Mouse (Mus musculus): ENCODE data around the gene Gm3164. TPM values are rescaled to one million over a fixed set of nuclear protein-coding genes. Genes with fewer than 3 reads are reported as not detected.

Gm3164 gene
- polyA plus RNA-seq (2012; rRNA removed) = 0.62 and 1.3 TPM in 2 replicates

DNA sequence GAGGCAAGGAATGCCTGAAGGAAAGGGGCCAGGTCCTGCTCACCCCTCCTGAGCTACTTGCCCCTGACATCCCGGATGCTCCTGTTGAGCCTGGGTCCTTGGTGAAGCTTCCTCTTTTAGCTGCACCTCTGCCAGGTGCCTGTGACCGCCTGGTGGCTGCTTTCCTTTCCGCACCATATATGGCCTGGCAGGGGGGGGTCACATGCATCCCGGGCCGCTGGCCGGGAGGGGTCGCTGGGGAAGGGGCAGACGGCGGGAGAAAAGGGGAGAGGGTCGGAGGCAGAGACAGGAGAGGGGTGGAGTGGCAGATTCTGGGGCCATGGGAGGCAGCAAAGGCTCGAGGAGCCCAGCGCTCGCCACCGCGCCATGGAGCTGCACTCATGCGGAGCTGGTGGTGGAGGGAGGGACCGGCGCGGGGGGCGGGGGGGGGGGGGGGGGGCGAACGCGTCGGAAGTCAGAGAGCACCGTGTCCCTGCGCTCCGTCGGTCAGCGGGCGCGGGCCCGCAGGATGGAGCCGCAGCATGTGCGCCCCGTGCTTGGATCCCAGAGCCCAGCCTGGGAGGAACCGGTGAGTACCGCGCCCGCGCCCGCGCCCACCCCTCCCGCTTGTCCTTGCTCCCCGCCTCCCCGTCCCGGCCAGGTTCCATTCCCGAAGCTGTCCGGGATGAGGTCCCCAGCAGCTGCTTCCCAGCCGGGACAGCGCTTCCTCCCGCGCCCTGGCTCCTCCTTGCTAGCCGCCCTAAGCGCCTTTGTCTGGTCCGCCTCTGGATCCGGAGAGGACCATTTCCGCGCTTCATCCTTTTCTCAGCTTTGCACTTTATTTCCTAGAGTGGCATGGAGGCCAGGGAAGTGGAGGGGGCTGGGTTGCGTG lies at the start of gene Gm3164:
Gene Gm3164, plus strand, starts transcription at position 484 of the 871 bp plus-strand sequence.

GRCm38 (mm10) chr14:4397226-4397625 lies 18.0 kb upstream of the Gm3164 start, which contains the start of gene Gm3159:
TSS of gene Gm3159 (plus strand) at chr14:4397526.

DNA sequence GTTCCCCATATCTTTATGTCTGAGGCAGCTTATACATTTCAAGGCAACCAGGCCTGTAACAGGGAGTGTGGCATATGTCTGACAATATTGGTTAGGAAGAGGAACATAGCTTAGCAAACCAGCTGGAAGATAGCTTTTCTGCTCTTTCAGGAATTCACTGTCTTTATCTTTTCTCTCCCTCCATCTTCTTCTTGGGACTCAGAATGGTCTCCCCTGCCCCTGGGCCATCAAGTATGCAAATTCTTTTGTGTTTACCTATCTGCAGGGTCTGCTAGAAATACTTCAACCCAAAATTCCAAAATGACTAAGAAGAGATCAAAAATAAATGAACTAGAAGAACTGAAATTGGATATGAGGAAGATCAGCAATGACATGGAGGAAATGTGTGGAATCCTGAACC lies 15.4 kb downstream of the Gm3164 start, which contains the start of gene Gm3173:
Gene Gm3173, plus strand, starts transcription at position 301 of the 400 bp plus-strand sequence.

DNA sequence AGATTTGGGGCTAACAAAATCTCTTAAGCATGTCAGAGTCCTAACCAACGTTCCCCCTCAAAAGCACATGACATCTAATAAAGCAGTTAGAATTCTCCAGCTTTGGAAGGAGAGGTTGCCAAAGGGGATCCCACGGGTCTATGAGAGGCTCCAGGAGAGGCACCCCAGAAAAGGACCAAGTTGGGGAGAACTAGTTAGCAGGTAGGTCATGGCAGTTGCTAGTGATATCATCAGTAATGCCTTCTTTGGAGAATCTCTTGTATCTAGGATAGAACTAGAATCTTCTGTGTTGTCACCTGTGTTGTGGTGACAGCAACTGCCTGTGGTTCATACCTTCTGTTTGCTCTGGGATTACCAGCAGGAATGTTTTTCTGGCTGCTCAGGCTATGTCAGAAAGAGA lies 66.2 kb downstream of the Gm3164 start, which contains the start of gene Gm3182:
Gene Gm3182, plus strand, starts transcription at position 301 of the 400 bp plus-strand sequence.

Other genes with a start within 250 kb of the Gm3164 start
- gene Gm2974, start 232.9 kb upstream of the Gm3164 start, polyA plus RNA-seq (2012; rRNA removed) = 0.60 and 1.6 TPM in 2 replicates
- gene Gm3138, start 165.8 kb upstream of the Gm3164 start, polyA plus RNA-seq (2012; rRNA removed) = not detected in 2 replicates
- not detected in 2 replicates for gene Gm3149, start 98.2 kb upstream of the Gm3164 start, polyA plus RNA-seq (2012; rRNA removed)
- gene 2610042L04Rik, start 80.7 kb upstream of the Gm3164 start, polyA plus RNA-seq (2012; rRNA removed) = 0.35 and 1.1 TPM in 2 replicates
- gene Gm3159, start 17.9 kb upstream of the Gm3164 start, polyA plus RNA-seq (2012; rRNA removed) = not detected in 2 replicates
- 3.3 and 5.4 TPM in 2 replicates for gene Gm3173, start 15.5 kb downstream of the Gm3164 start, polyA plus RNA-seq (2012; rRNA removed)
- 0.04 TPM in 1 of 2 replicates, not detected in the other for gene Gm3182, start 66.3 kb downstream of the Gm3164 start, polyA plus RNA-seq (2012; rRNA removed)
- gene Gm3047, start 140.0 kb downstream of the Gm3164 start, polyA plus RNA-seq (2012; rRNA removed) = not detected in 2 replicates
- gene Gm8159, start 216.9 kb downstream of the Gm3164 start, polyA plus RNA-seq (2012; rRNA removed) = not detected in 2 replicates
- 0.08 and 0.36 TPM in 2 replicates for gene Gm3239, start 248.7 kb downstream of the Gm3164 start, polyA plus RNA-seq (2012; rRNA removed)